Mouse (Mus musculus) liver, embryonic 16.5 days (tissue): ENCODE measurements around the gene Maff. TPM values are rescaled to one million over a fixed set of nuclear protein-coding genes. Genes with fewer than 3 reads are reported as not detected.

ENCODE experiments used
- ATAC-seq: fragments of 200-750 bp; cut with Nextera tagmentation; 2 replicates; pipeline ENCODE4 v1.8.0; 2017; ENCODE audit warnings: low read depth, mild to moderate bottlenecking, moderate number of reproducible peaks, moderate library complexity
- H3K27ac ChIP-seq: fragments of 300-500 bp; sonication (generic); 2 replicates; pipeline ENCODE4 v1.5.1; 2014; ENCODE audit warnings: mild to moderate bottlenecking, low read length
- H3K27me3 ChIP-seq: fragments of 300-500 bp; sonication (generic); 2 replicates; pipeline ENCODE4 v1.6.1; 2014; ENCODE audit warnings: low read depth, low read length, mixed read lengths; ENCODE audit not compliant: control insufficient read depth, insufficient read depth
- H3K36me3 ChIP-seq: fragments of 300-500 bp; sonication (generic); 2 replicates; pipeline ENCODE4 v1.6.1; 2014; ENCODE audit warnings: mild to moderate bottlenecking; ENCODE audit not compliant: control insufficient read depth, insufficient read depth
- H3K4me1 ChIP-seq: fragments of 300-500 bp; sonication (generic); 2 replicates; pipeline ENCODE4 v1.6.1; 2014; ENCODE audit warnings: low read depth, low read length, mixed read lengths; ENCODE audit not compliant: control insufficient read depth
- H3K4me2 ChIP-seq: fragments of 300-500 bp; sonication (generic); 2 replicates; pipeline ENCODE4 v1.6.1; 2014; ENCODE audit warnings: low read depth, low read length, mixed read lengths
- H3K4me3 ChIP-seq: fragments of 300-500 bp; sonication (generic); 2 replicates; pipeline ENCODE4 v1.5.1; 2014; ENCODE audit warnings: low read depth, mild to moderate bottlenecking, low read length
- H3K9ac ChIP-seq: fragments of 300-500 bp; sonication (generic); 2 replicates; pipeline ENCODE4 v1.6.1; 2014; ENCODE audit warnings: low read depth, low read length
- H3K9me3 ChIP-seq: fragments of 300-500 bp; sonication (generic); replicated peaks from 2 replicates; pipeline ENCODE4 v1.6.1; 2016; ENCODE audit warnings: low read length; ENCODE audit not compliant: control insufficient read depth
- WGBS: fragments of 180-500 bp; shearing (Covaris S2); extraction: QIAGEN DNeasy Blood & Tissue Kit; methylation state at CpG from one replicate; pipeline ENCODE4 v1.1.7; 2014; ENCODE audit not compliant: insufficient replicate concordance; 5-methylcytosine and 5-hydroxymethylcytosine counted together
- polyA plus RNA-seq: library from polyadenylated mRNA; unstranded; fragments of >200 nt; fragmentation: Nextera tagmentation; extraction: Ambion mirVana; gene quantifications from 2 replicates; pipeline ENCODE4 v1.2.1, GENCODE M21; 2015

Gene Maff
- polyA plus RNA-seq, 1 experiment from 2014 or later = 3.3 TPM

DNA sequence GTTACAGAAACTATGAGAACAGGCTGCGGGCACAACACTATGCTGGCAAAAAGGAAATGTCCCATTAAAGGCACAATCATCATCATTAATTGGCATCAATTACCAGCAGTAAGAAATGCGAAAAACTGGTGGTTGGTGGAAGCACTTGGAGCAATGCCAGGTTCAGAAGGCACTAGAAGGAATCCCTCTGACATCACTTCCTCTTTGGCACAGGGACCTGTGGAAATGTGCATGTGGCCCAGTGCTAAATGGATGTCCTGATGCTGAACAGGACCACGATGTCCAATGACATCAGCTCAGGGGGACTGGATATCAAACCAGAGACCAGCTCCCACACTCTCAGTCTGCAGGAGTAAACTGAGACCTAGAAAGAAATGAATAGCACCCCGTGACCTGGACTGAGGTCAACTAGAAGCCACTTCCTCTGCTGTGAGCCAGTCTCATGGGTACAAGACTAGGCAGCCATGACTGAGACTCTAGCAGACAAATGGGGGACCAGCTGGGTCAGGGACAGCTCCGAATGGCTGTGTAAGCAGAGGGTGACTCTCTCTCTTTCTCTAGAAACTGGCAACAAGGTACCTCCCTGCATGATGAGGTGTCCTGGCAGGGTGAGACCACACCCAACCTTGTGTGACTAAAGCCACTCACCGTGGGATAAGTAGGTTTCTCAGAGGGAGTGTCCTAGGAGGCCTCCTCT, 3.6 kb upstream of the Maff start:
- Histone ChIP-seq H3K36me3 (no peaks in the 10 kb centered on the region), H3K27ac (no peak overlapping the region), H3K9me3 (no peaks in the 10 kb centered on the region), H3K9ac (no peak overlapping the region), H3K4me2 (no peak overlapping the region), H3K4me1 (peaks cover 7% of the 10 kb centered on the region), H3K27me3 (peaks cover 13% of the 10 kb centered on the region), H3K4me3 (no peak overlapping the region)
- WGBS = 57% methylated on average over 6 of the region's 6 CpGs
- no peak for ATAC-seq

- Histone ChIP-seq H3K27me3 (peaks cover 13% of the 10 kb centered on the region), H3K9me3 (no peaks in the 10 kb centered on the region), H3K4me1 (peaks cover 10% of the 10 kb centered on the region), H3K36me3 (no peaks in the 10 kb centered on the region), H3K27ac (no peak overlapping the region), H3K9ac (no peak overlapping the region), H3K4me3 (no peak overlapping the region), H3K4me2 (no peak overlapping the region)
- 41% methylated on average over 4 of the region's 4 CpGs for WGBS
- no peak for ATAC-seq
Measured at GRCm38 (mm10) chr15:79344627-79345026, 1.8 kb upstream of the Maff start.

GRCm38 (mm10) chr15:79347165-79347844, 884 bp downstream of the Maff start:
- Histone ChIP-seq H3K4me2 (peak overlapping the region; percentile 93), H3K9ac (peak overlapping the region; percentile 94), H3K9me3 (no peaks in the 10 kb centered on the region), H3K4me1 (peaks cover 24% of the 10 kb centered on the region), H3K4me3 (peak overlapping the region; percentile 84), H3K36me3 (no peaks in the 10 kb centered on the region), H3K27ac (peak overlapping the region; percentile 97), H3K27me3 (peaks cover 13% of the 10 kb centered on the region)
- under 1% methylated on average over 60 of the region's 61 CpGs for WGBS
- ATAC-seq = peak; percentile 66

DNA sequence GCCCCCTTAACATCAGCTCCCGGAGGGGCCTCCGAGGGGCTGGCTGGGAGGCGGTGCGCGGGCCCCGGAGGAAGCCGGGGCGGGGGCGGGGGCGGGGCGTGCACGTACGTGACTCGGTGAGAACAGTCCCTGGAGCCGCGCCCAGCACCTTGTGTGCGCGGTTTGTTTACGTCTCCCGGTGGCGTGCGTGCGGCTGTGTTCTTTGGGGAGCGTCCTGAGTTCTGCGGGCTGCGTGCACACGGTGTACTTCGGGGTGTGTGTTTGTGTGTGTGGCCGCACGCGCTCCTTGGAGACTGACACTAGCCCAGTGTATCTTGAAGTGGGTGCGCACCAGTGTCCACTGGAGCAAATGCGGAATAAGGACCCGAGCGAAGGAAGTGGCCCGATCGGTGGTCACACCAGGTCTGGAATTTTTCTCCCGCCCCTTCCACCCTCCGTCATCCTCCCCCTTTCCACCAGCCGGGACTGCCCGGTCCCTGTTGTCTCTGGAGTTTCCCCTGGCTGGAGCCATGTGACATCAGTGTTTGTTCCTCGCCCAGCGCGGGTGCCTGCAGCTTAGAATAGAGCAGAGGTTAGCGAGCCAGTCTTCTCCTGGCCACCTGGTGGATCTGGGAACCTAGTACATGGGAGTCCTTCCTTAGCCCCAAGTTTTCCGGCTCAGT, 1.6 kb downstream of the Maff start:
- H3K4me1 ChIP-seq = peaks cover 27% of the 10 kb centered on the region
- peak overlapping the region; percentile 97 for H3K27ac ChIP-seq
- no peaks in the 10 kb centered on the region for H3K36me3 ChIP-seq
- under 1% methylated on average over 46 of the region's 46 CpGs for WGBS
- ATAC-seq = peak; percentile 90
- peaks cover 13% of the 10 kb centered on the region for H3K27me3 ChIP-seq
- H3K9me3 ChIP-seq = no peaks in the 10 kb centered on the region
- peak overlapping the region; percentile 94 for H3K9ac ChIP-seq
- H3K4me3 ChIP-seq = peak overlapping the region; percentile 84
- peak overlapping the region; percentile 93 for H3K4me2 ChIP-seq

DNA sequence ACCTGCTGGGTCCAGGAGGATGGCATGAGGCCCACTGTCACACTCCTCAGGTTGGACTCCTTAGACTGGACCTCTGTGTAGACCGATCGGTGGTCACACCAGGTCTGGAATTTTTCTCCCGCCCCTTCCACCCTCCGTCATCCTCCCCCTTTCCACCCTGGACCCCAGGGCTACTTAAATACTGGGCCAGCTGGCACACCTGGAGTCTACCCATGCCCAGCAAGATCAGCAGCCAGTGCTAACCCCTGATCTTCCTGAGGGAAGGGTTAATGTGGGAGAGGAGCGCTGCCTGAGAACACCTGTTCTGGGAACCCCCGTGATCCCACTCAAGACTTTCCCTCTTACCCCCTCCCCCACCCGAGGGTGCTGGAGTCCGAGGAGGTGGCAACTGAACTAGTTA, 2.2 kb downstream of the Maff start:
- Histone ChIP-seq H3K27ac (peak overlapping the region; percentile 97), H3K9ac (peak overlapping the region; percentile 94), H3K4me3 (peak overlapping the region; percentile 84), H3K36me3 (no peaks in the 10 kb centered on the region), H3K9me3 (no peaks in the 10 kb centered on the region), H3K4me1 (peaks cover 27% of the 10 kb centered on the region), H3K27me3 (peaks cover 13% of the 10 kb centered on the region), H3K4me2 (peak overlapping the region; percentile 93)
- ATAC-seq = no peak
- 55% methylated on average over 8 of the region's 8 CpGs for WGBS

- Histone ChIP-seq H3K9ac (no peak overlapping the region; the same call in 1 of the 2 replicates), H3K27me3 (peaks cover 13% of the 10 kb centered on the region), H3K4me1 (peaks cover 27% of the 10 kb centered on the region), H3K36me3 (no peaks in the 10 kb centered on the region), H3K4me3 (no peak overlapping the region), H3K27ac (no peak overlapping the region), H3K9me3 (no peaks in the 10 kb centered on the region), H3K4me2 (peak overlapping the region; percentile 18; the same call in 1 of the 2 replicates)
- no peak for ATAC-seq
- WGBS = 70% methylated on average over 4 of the region's 4 CpGs
Measured at GRCm38 (mm10) chr15:79350866-79351265, 4.4 kb downstream of the Maff start.

- H3K36me3 ChIP-seq = no peaks in the 10 kb centered on the region
- no peaks in the 10 kb centered on the region for H3K9me3 ChIP-seq
- no peak for ATAC-seq
- whole genome bisulfite sequencing = 35% methylated on average over 15 of the region's 15 CpGs
- H3K4me2 ChIP-seq = peak overlapping the region; percentile 18; the same call in 1 of the 2 replicates
- peak overlapping the region; percentile 38; the same call in 1 of the 2 replicates for H3K9ac ChIP-seq
- peaks cover 11% of the 10 kb centered on the region for H3K27me3 ChIP-seq
- H3K4me1 ChIP-seq = peaks cover 30% of the 10 kb centered on the region
- no peak overlapping the region for H3K27ac ChIP-seq
- no peak overlapping the region for H3K4me3 ChIP-seq
Measured at GRCm38 (mm10) chr15:79351331-79351767, 4.9 kb downstream of the Maff start.

DNA sequence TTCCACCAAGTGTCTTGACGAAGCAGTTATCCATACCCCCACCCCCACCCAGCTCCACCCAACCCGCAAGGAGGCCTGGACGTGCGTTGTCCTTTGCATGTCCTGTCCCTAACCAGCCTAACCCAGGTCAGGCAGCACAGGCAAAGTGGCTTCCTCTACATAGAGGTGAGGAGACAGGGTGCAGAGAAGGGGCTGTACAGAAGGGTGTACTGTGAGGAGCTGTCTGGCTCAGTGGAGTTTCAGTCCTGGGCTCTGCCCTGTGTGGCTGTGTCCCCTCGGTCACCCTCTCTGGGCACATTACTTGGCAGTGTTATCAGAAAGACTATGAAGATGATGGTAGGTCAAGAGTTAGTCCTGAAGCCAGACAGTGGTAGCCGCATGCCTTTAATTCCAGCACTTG, 6.1 kb downstream of the Maff start:
- Histone ChIP-seq H3K27me3 (peaks cover 8% of the 10 kb centered on the region), H3K9ac (no peak overlapping the region), H3K4me1 (peaks cover 34% of the 10 kb centered on the region), H3K27ac (no peak overlapping the region), H3K36me3 (no peaks in the 10 kb centered on the region), H3K4me3 (no peak overlapping the region), H3K4me2 (no peak overlapping the region), H3K9me3 (no peaks in the 10 kb centered on the region)
- WGBS = 75% methylated on average over 6 of the region's 6 CpGs
- no peak for ATAC-seq
